Mouse (Mus musculus) cerebellum, adult 9-10 months (tissue): ENCODE results near the gene Zdhhc7.

Source experiments
- DNase-seq: peaks from one replicate; pipeline ENCODE4 v3.0.0; 2022

Gene Zdhhc7

DNA sequence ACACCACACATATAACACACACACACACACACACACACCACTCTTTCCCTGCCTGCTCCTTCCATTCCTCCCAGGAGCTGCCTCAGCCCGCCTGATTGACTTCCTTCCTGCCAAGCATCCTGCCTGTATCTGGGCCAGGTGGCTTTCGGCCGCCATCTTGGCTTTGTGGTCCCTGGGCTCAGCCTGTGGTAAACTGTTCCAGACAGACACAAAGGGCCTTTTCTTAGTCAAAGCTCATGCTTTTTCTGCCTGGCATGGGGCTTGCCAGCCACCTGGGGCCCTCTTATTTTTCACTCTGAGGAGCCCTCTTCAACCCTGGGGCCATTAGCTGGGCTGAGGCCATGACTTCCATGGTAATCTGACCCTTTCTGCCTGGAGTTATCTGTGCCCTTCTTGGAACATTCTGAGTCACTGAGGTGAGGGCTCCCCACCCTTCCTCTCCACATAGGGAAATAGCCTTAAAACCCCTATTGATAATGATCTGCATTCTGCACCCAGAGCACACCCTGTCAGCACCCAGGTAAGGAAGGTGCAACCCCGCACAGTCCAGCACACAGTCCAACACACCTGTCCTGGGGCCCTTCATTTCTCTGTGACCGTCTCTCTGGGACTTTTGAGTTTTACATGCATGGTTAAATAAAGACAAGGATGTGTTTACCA lies 68.6 kb downstream of the Zdhhc7 start:
- DNase-seq, result no peak
